Mouse (Mus musculus): ENCODE measurements around the gene Gm281. TPM values are rescaled to one million over a fixed set of nuclear protein-coding genes. Genes with fewer than 3 reads are reported as not detected.

Gm281 gene
- polyA plus RNA-seq, 1 experiment from 2014 or later = not detected

- Histone ChIP-seq H3K4me3 (ENCODE audit: control insufficient read depth in 1 of 2, insufficient read depth in 1 of 2, low read depth in 1 of 2, low read length in 2 of 2) (no peak overlapping the region), H3K4me2 (ENCODE audit: low read length) (no peak overlapping the region), H3K27me3 (ENCODE audit: control insufficient read depth, insufficient read depth, low read length) (no peaks in the 10 kb centered on the region), H3K9me3 (ENCODE audit: control insufficient read depth, low read length) (no peaks in the 10 kb centered on the region), H3K27ac (replicated peaks in 1 of 2; ENCODE audit: control insufficient read depth in 1 of 2, insufficient read depth in 1 of 2, low read depth in 2 of 2, low read length in 2 of 2) (no peak overlapping the region), H3K9ac (ENCODE audit: low read length) (no peak overlapping the region), H3K4me1 (ENCODE audit: control insufficient read depth in 2 of 2, insufficient read depth in 2 of 2, low read length in 2 of 2) (no peaks in the 10 kb centered on the region), H3K36me3 (ENCODE audit: control insufficient read depth, insufficient read depth, low read length) (no peaks in the 10 kb centered on the region)
- 16% methylated on average over 1 of the region's 1 CpGs for WGBS
- ATAC-seq (ENCODE audit: insufficient number of reproducible peaks, insufficient read depth, low FRiP score, low read depth) = no peak
Measured at GRCm38 (mm10) chr14:13790446-13790845, 123.8 kb downstream of the Gm281 start.

- H3K9me3 ChIP-seq (ENCODE audit: control insufficient read depth, low read length) = no peaks in the 10 kb centered on the region
- H3K4me3 ChIP-seq (ENCODE audit: control insufficient read depth in 1 of 2, insufficient read depth in 1 of 2, low read depth in 1 of 2, low read length in 2 of 2) = no peak overlapping the region
- H3K36me3 ChIP-seq (ENCODE audit: control insufficient read depth, insufficient read depth, low read length) = no peaks in the 10 kb centered on the region
- no peaks in the 10 kb centered on the region for H3K4me1 ChIP-seq (ENCODE audit: control insufficient read depth in 2 of 2, insufficient read depth in 2 of 2, low read length in 2 of 2)
- H3K9ac ChIP-seq (ENCODE audit: low read length) = no peak overlapping the region
- H3K4me2 ChIP-seq (ENCODE audit: low read length) = no peak overlapping the region
- 6% methylated on average over 1 of the region's 1 CpGs for WGBS
- H3K27me3 ChIP-seq (ENCODE audit: control insufficient read depth, insufficient read depth, low read length) = no peaks in the 10 kb centered on the region
- no peak for ATAC-seq (ENCODE audit: insufficient number of reproducible peaks, insufficient read depth, low FRiP score, low read depth)
- H3K27ac ChIP-seq (replicated peaks in 1 of 2; ENCODE audit: control insufficient read depth in 1 of 2, insufficient read depth in 1 of 2, low read depth in 2 of 2, low read length in 2 of 2) = no peak overlapping the region
Measured at GRCm38 (mm10) chr14:13790001-13790400, 124.3 kb downstream of the Gm281 start.

- H3K4me1 ChIP-seq (ENCODE audit: control insufficient read depth in 2 of 2, insufficient read depth in 2 of 2, low read length in 2 of 2) = no peaks in the 10 kb centered on the region
- H3K9me3 ChIP-seq (ENCODE audit: control insufficient read depth, low read length) = no peaks in the 10 kb centered on the region
- WGBS = 71% methylated on average over 4 of the region's 4 CpGs
- no peak overlapping the region for H3K9ac ChIP-seq (ENCODE audit: low read length)
- no peak overlapping the region for H3K27ac ChIP-seq (replicated peaks in 1 of 2; ENCODE audit: control insufficient read depth in 1 of 2, insufficient read depth in 1 of 2, low read depth in 2 of 2, low read length in 2 of 2)
- no peaks in the 10 kb centered on the region for H3K36me3 ChIP-seq (ENCODE audit: control insufficient read depth, insufficient read depth, low read length)
- no peak overlapping the region for H3K4me3 ChIP-seq (ENCODE audit: control insufficient read depth in 1 of 2, insufficient read depth in 1 of 2, low read depth in 1 of 2, low read length in 2 of 2)
- no peak for ATAC-seq (ENCODE audit: insufficient number of reproducible peaks, insufficient read depth, low FRiP score, low read depth)
- H3K4me2 ChIP-seq (ENCODE audit: low read length) = no peak overlapping the region
- H3K27me3 ChIP-seq (ENCODE audit: control insufficient read depth, insufficient read depth, low read length) = no peaks in the 10 kb centered on the region
Measured at GRCm38 (mm10) chr14:13782970-13783369, 131.3 kb downstream of the Gm281 start.

GRCm38 (mm10) chr14:13778383-13778782 lies 135.9 kb downstream of the Gm281 start:
- Histone ChIP-seq H3K27ac (replicated peaks in 1 of 2; ENCODE audit: control insufficient read depth in 1 of 2, insufficient read depth in 1 of 2, low read depth in 2 of 2, low read length in 2 of 2) (no peak overlapping the region), H3K27me3 (ENCODE audit: control insufficient read depth, insufficient read depth, low read length) (no peaks in the 10 kb centered on the region), H3K4me2 (ENCODE audit: low read length) (no peak overlapping the region), H3K36me3 (ENCODE audit: control insufficient read depth, insufficient read depth, low read length) (no peaks in the 10 kb centered on the region), H3K9me3 (ENCODE audit: control insufficient read depth, low read length) (no peaks in the 10 kb centered on the region), H3K4me3 (ENCODE audit: control insufficient read depth in 1 of 2, insufficient read depth in 1 of 2, low read depth in 1 of 2, low read length in 2 of 2) (no peak overlapping the region), H3K9ac (ENCODE audit: low read length) (no peak overlapping the region), H3K4me1 (ENCODE audit: control insufficient read depth in 2 of 2, insufficient read depth in 2 of 2, low read length in 2 of 2) (no peaks in the 10 kb centered on the region)
- 26% methylated on average over 4 of the region's 6 CpGs for WGBS
- no peak for ATAC-seq (ENCODE audit: insufficient number of reproducible peaks, insufficient read depth, low FRiP score, low read depth)

GRCm38 (mm10) chr14:13771163-13771562 lies 143.1 kb downstream of the Gm281 start:
- H3K4me3 ChIP-seq (ENCODE audit: control insufficient read depth in 1 of 2, insufficient read depth in 1 of 2, low read depth in 1 of 2, low read length in 2 of 2) = no peak overlapping the region
- H3K27ac ChIP-seq (replicated peaks in 1 of 2; ENCODE audit: control insufficient read depth in 1 of 2, insufficient read depth in 1 of 2, low read depth in 2 of 2, low read length in 2 of 2) = no peak overlapping the region
- no peak overlapping the region for H3K9ac ChIP-seq (ENCODE audit: low read length)
- H3K4me2 ChIP-seq (ENCODE audit: low read length) = no peak overlapping the region
- H3K9me3 ChIP-seq (ENCODE audit: control insufficient read depth, low read length) = no peaks in the 10 kb centered on the region
- no peaks in the 10 kb centered on the region for H3K4me1 ChIP-seq (ENCODE audit: control insufficient read depth in 2 of 2, insufficient read depth in 2 of 2, low read length in 2 of 2)
- no peaks in the 10 kb centered on the region for H3K36me3 ChIP-seq (ENCODE audit: control insufficient read depth, insufficient read depth, low read length)
- WGBS = 58% methylated on average over 2 of the region's 2 CpGs
- ATAC-seq (ENCODE audit: insufficient number of reproducible peaks, insufficient read depth, low FRiP score, low read depth) = no peak
- no peaks in the 10 kb centered on the region for H3K27me3 ChIP-seq (ENCODE audit: control insufficient read depth, insufficient read depth, low read length)

GRCm38 (mm10) chr14:13770686-13771085 lies 143.6 kb downstream of the Gm281 start:
- 13% methylated on average over 1 of the region's 1 CpGs for WGBS
- H3K27ac ChIP-seq (replicated peaks in 1 of 2; ENCODE audit: control insufficient read depth in 1 of 2, insufficient read depth in 1 of 2, low read depth in 2 of 2, low read length in 2 of 2) = no peak overlapping the region
- no peak overlapping the region for H3K4me2 ChIP-seq (ENCODE audit: low read length)
- H3K9ac ChIP-seq (ENCODE audit: low read length) = no peak overlapping the region
- H3K27me3 ChIP-seq (ENCODE audit: control insufficient read depth, insufficient read depth, low read length) = no peaks in the 10 kb centered on the region
- no peaks in the 10 kb centered on the region for H3K9me3 ChIP-seq (ENCODE audit: control insufficient read depth, low read length)
- H3K4me1 ChIP-seq (ENCODE audit: control insufficient read depth in 2 of 2, insufficient read depth in 2 of 2, low read length in 2 of 2) = no peaks in the 10 kb centered on the region
- H3K36me3 ChIP-seq (ENCODE audit: control insufficient read depth, insufficient read depth, low read length) = no peaks in the 10 kb centered on the region
- H3K4me3 ChIP-seq (ENCODE audit: control insufficient read depth in 1 of 2, insufficient read depth in 1 of 2, low read depth in 1 of 2, low read length in 2 of 2) = no peak overlapping the region
- no peak for ATAC-seq (ENCODE audit: insufficient number of reproducible peaks, insufficient read depth, low FRiP score, low read depth)

Small RNAs within 50 kb of the gene (microRNA-seq; reads per million reads assigned to microRNA genes)
- not detected for gene Gm27506

Other genes starting within 250 kb of the Gm281 start
- gene Sntn, start 243.6 kb downstream of the Gm281 start, polyA plus RNA-seq (2014; fragmentation: Nextera tagmentation; extraction: Ambion mirVana) = not detected in 2 replicates
- 5.5 and 5.6 TPM in 2 replicates for gene Atxn7, start 47.0 kb upstream of the Gm281 start, polyA plus RNA-seq (2014; fragmentation: Nextera tagmentation; extraction: Ambion mirVana)
- gene Thoc7, start 47.4 kb upstream of the Gm281 start, polyA plus RNA-seq (2014; fragmentation: Nextera tagmentation; extraction: Ambion mirVana) = 186 and 190 TPM in 2 replicates
- 177 and 182 TPM in 2 replicates for gene Psmd6, start 206.5 kb upstream of the Gm281 start, polyA plus RNA-seq (2014; fragmentation: Nextera tagmentation; extraction: Ambion mirVana)